Mouse (Mus musculus) right cerebral cortex, postnatal 14 days (tissue): Measurements from ENCODE around the gene Mat2a.
"Not testable (repeated sequence)": the region's sequence is repeated elsewhere in the genome, so short reads cannot be mapped to it uniquely, and the experiment has no call there.

Source experiments
- DNase-seq: peaks from one replicate; pipeline ENCODE4 v3.0.0; 2022

Gene Mat2a

DNA sequence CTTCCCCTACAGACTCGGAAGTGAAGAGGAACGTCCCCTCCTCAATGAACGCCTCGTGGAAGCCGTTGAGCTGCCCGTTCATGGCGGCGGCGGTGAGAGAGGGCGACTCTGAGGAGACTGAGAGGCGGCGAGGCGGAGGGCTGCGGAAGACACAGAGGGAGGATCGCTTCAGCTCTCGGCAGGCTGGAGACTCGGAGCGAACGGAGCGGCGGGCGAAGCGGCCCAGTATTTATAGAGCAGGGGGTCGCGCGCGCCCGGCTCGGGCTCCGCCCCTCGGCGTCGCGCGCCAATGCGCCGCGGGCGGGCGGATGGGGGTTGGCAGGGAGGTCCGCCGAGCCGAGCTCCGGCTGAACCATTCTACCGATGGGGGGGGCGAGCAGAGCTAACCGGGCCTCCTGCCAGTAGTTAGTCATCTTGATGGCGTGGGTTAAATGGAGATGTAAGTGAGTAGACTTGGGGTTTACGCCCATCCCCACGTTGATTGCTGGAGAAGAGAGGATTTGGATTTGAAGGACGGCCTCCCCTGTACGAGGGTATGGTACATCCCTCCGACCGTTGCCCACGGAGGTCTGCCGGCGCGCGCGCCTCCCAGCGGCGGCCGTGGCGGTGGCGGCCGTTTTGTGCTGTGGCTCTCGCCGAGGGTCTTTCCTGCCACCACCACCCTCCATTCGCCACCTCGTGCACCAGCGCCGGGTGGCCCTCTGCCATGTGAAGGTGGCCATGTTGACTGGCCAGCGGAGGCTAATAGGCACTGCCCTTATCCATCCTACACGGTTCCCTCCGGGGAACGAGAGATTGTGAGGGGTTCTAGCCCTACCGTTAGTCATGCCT is at the start of gene Mat2a:
Mat2a (minus strand) TSS at position 204 of the 831 bp plus-strand sequence.
- DNase-seq = peak; percentile 96

DNA sequence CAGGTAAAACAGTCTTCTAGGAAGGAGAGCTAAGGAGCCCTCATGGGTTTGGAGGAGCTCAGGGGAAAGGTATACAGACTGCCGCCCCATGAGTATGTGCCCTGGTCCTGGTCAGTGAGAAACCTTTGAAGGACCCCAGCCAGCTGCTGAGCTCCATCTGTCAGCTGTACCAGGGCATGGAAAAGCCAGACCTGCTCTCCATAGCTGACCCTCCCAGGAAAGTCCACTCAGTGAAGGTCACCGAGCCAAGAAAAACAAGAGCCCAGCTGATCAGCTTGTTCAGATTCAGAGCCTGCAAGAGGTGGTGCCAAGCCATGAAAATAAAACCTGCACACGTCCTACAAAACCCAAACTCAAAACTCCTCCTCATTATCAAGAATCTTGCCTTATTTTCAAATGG is 49.5 kb upstream of the Mat2a start:
- DNase-seq = no peak

- no peak for DNase-seq
Measured at GRCm38 (mm10) chr6:72487282-72487681, 47.9 kb upstream of the Mat2a start.

DNA sequence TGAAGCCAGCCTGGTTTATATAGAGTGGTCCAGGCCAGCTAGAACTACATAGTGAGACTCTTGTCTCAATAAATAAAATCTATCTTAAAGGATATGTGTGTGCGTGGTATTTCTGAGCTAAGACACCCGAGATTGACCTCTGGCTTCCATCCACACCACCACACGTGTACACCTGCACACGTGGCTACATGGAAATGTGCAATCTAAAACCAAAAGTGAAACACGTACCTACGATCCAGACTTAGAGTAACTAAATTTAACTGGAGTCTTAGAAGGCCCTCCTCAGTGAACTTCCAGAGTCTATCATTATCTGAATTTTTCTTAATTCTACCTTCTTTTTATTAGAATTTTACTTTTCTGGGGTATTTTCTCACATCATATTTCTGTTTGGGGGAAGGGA is 46.9 kb upstream of the Mat2a start:
- DNase-seq = no peak

GRCm38 (mm10) chr6:72484887-72485286 is 45.5 kb upstream of the Mat2a start:
- no peak for DNase-seq

GRCm38 (mm10) chr6:72482156-72482555 is 42.8 kb upstream of the Mat2a start:
- no peak for DNase-seq

DNA sequence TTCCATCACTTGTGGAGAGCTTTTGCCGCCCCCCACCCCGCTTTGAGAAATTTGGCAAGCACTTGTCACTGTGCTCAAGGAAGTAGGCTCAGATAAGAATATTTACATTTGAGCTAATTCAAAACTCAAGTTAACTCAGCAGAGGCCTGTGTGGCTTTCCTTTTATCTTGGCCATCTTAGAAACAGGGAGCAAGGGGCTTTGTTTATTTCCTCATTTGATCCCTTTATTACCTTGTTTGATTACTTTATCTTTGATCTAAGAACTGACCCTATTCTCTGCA is 41.0 kb upstream of the Mat2a start:
- DNase-seq = no peak

GRCm38 (mm10) chr6:72479645-72480421 is 40.5 kb upstream of the Mat2a start:
- DNase-seq = no peak

DNA sequence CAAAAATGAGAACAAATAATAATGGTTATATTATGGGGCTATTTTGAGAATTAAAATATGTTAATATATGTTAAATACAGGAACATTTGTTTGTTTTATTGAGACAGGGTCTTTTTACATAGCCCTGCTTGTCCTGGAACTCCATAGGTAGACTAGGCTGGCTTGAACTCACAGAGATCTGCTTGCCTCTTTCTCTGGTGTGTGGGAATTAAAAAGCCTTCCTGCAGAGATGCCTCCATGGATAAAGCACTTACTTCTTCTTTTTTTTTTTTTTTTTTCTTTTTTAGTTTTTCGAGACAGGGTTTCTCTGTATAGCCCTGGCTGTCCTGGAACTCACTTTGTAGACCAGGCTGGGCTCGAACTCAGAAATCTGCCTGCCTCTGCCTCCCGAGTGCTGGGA is 39.3 kb upstream of the Mat2a start:
- DNase-seq = not testable (repeated sequence)

GRCm38 (mm10) chr6:72477621-72478020 is 38.3 kb upstream of the Mat2a start:
- no peak for DNase-seq

- DNase-seq = no peak
Measured at GRCm38 (mm10) chr6:72476836-72477235, 37.5 kb upstream of the Mat2a start.

DNA sequence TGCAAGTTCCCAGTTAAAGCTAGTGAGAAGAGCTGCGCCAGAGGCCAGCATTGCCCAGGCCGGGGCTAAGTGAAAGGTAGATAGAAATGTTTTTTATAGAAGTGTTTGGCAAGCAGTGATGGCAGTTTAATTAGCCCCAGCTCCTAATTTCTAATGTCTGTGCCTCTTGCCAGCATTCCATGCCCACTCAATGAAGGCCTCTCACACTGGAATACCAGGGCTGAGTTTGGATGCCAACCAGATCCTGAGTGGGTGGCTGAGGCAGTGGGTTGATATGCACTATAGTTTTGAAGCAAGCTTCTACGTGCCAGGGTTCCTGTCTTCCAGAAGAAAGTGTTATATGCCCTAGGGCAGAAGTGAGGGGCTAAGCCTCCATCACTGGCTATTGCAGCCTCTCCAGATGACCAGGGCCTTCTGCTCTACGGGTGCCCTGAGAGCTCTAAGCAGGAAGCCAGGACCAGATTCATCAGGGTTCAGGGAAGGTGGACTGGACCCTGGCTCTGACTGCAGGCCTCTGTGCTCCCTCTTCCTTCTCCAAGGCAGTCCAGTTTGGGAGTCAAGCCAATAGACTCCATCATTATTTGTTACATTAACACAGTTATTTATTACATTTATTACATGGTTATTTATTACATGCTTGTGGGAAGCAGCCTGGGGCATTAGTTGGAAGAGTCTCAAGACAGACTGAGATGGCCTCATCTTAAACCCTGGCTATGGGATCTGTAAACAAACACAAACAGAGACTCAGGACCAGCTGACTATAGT is 36.0 kb upstream of the Mat2a start:
- DNase-seq = peak; percentile 19

- no peak for DNase-seq
Measured at GRCm38 (mm10) chr6:72473264-72474041, 34.1 kb upstream of the Mat2a start.

DNA sequence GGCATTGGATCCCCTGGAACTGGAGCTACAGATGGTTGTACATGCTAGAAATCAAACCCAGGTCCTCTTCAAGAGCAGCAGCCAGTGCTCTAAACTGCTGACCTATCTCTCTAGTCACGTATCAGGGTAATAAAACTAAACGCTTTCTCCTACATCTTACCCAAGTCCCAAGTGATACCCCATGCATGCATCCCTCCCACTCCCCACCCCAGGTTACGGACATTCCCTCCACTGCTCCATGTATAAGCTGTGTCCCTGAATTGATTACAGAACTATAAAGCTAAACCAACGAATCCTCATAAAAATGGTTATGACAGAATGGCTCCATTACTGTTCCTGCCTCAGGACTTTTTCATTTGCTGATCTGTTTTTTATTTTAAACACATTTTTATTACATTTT is 26.8 kb upstream of the Mat2a start:
- DNase-seq = no peak

DNA sequence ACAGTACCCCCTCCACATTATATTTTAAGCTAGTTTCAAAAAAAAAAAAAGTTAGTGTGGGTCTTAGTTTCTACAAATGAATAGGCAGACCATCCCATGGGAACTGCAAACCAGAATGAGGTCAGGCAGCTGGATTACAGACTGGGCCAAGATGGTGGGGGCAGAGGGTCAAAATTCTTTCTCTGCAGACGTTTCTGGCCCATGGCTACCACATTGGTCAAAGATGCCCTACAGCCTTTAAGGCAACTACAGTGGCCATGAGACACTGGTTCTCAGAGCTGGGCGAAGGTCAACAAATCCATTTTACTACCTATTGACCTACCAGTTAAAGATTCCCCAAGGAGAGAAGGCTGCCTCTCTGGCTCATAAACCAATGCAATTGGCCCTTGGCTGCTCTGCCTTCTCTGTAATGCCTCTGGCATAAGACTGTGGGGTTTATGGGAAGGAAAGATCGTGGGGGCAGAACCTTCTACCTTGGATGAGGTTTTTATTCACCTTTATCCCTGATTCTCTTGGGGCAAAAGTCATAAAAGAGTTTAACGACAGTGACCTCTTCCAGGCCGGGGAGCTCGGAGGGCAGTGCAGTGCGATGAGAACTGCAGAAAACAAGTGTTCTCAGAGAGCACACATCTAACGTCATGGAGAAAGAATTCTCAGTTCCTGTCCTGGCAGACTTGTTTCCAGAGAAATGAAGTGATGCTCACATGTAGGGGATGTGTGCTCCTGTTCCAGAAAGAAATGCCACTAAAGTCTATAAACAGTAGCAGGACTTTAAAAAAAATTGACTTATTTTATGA is 26.2 kb upstream of the Mat2a start:
- DNase-seq = no peak

- DNase-seq = not testable (repeated sequence)
Measured at GRCm38 (mm10) chr6:72462550-72463257, 23.3 kb upstream of the Mat2a start.

DNA sequence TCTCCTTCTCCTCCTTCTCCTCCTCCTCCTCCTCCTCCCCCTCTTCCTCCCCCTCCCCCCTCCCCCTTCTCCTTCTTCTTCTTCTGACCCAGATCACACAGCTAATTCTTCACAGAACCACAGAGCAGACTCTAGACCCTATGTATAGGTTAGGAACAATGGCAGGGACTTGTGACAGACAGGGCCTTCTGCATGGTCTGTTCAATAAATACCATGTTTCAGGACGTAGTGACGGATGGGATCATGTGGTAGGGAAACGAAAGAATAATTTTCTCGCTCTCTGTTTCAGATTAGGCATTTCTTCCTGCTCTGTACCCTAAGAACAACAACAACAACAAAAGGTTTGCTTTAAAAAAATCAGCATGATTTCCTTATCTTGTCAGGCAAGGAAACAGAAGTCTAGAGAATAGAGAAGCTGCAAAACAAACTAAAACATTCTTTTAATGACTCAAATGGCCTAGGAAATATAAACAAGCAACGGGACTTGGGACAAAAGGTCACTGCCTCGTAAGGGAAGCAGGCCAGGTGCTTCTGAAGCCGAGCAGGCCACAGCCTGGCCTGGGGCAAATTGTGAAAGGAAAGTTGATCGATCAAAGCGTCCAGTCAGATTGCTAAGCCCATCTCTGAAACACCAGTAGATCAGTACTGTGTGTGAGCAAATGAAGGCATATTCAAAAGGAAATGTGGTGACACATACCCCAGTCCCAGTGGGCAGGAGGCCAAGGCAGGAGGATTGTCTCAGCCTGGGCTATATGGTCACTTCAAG is 20.9 kb upstream of the Mat2a start:
- DNase-seq = no peak

DNA sequence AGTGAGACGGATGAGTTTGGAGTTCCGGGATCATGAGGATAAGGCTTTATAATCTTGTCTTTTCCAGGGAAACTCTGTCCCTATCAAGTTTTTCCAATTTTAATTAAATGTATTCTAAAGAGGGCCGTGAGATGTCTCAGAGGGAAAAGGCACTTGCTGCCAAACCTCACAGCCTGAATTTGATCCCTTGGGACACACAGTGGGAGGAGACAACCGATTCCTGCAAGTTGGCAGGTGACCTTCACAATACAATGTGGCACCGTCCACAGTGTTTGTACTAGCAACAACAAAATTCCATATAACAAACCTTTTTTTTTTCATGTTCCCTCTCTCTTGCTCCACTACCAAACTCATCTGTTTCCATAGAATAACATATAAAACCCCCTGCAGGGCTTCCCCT is 19.6 kb upstream of the Mat2a start:
- no peak for DNase-seq

DNA sequence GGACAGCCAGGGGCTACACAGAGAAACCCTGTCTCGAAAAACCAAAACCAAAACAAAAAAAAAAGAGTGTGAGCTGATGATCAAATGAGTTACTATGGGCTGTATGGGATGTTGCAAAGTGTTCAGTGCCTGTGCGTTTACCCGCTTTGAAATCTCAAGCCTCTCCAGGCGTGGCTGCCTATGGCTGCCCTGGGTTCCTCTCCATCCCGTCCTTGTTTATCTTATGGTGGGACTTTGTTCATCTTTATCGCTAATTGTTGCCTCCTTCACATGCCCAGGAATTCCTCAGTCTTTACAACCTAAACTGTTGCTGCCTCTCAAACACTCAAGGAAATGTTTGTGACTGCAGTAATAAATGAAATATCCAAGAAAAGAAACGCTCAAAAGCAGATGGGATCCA is 19.1 kb upstream of the Mat2a start:
- DNase-seq = no peak

- DNase-seq = no peak
Measured at GRCm38 (mm10) chr6:72456567-72456966, 17.2 kb upstream of the Mat2a start.
